Mouse (Mus musculus) heart, postnatal 0 days (tissue): ENCODE results near the gene Olfr1369-ps1. TPM values are rescaled to one million over a fixed set of nuclear protein-coding genes. Genes with fewer than 3 reads are reported as not detected.
"Not testable (repeated sequence)": the region's sequence is repeated elsewhere in the genome, so short reads cannot be mapped to it uniquely, and the experiment has no call there.

ENCODE experiments used
- ATAC-seq: fragments of 200-750 bp; cut with Nextera tagmentation; 2 replicates; pipeline ENCODE4 v1.8.0; 2017; ENCODE audit warnings: low read depth, moderate number of reproducible peaks, moderate library complexity; ENCODE audit not compliant: insufficient read depth
- DNase-seq: peaks from one replicate; pipeline ENCODE4 v3.0.0-alpha.2; 2016; ENCODE audit warnings: low spot score
- H3K27ac ChIP-seq: fragments of 300-500 bp; sonication (generic); 2 replicates; pipeline ENCODE4 v1.5.1; 2014; ENCODE audit warnings: low read depth, mild to moderate bottlenecking
- H3K27me3 ChIP-seq: fragments of 300-500 bp; sonication (generic); 2 replicates; pipeline ENCODE4 v1.6.1; 2014; ENCODE audit warnings: low read length, mixed read lengths; ENCODE audit not compliant: control insufficient read depth, insufficient read depth
- H3K36me3 ChIP-seq: fragments of 300-500 bp; sonication (generic); replicated peaks from 2 replicates; pipeline ENCODE4 v1.6.1; 2014; ENCODE audit warnings: low read length, mixed read lengths; ENCODE audit not compliant: control insufficient read depth, insufficient read depth
- H3K4me1 ChIP-seq: fragments of 300-500 bp; sonication (generic); 2 replicates; pipeline ENCODE4 v1.6.1; 2014; ENCODE audit warnings: antibody characterized with exemption; ENCODE audit not compliant: control insufficient read depth, insufficient read depth
- H3K4me2 ChIP-seq: fragments of 300-500 bp; sonication (generic); 2 replicates; pipeline ENCODE4 v1.6.1; 2014; ENCODE audit warnings: low read depth, mild to moderate bottlenecking, low read length, moderate library complexity
- H3K4me3 ChIP-seq: fragments of 300-500 bp; sonication (generic); 2 replicates; pipeline ENCODE4 v1.5.1; 2014; ENCODE audit warnings: low read depth, low read length
- H3K9ac ChIP-seq: fragments of 300-500 bp; sonication (generic); replicated peaks from 2 replicates; pipeline ENCODE4 v1.6.1; 2014; ENCODE audit warnings: low read depth, low read length, mixed read lengths
- H3K9me3 ChIP-seq: fragments of 300-500 bp; sonication (generic); replicated peaks from 2 replicates; pipeline ENCODE4 v1.6.1; 2016; ENCODE audit warnings: low read length; ENCODE audit not compliant: control insufficient read depth
- CTCF ChIP-seq: IDR thresholded peaks from 2 replicates; pipeline ENCODE4 v1.5.1; 2016; ENCODE audit warnings: antibody characterized with exemption, control low read depth, low read depth
- EP300 ChIP-seq: IDR thresholded peaks from 2 replicates; pipeline ENCODE4 v1.6.1; 2016; ENCODE audit warnings: antibody characterized with exemption, low read depth
- WGBS: fragments of 180-500 bp; shearing (Covaris S2); extraction: QIAGEN DNeasy Blood & Tissue Kit; methylation state at CpG from one replicate; pipeline ENCODE4 v1.1.7; 2014; 5-methylcytosine and 5-hydroxymethylcytosine counted together
- polyA plus RNA-seq: library from polyadenylated mRNA; unstranded; fragments of >200 nt; fragmentation: Nextera tagmentation; extraction: Ambion mirVana; gene quantifications from 2 replicates; pipeline ENCODE4 v1.2.1, GENCODE M21; 2015
- total RNA-seq: library from RNA; depleted of rRNA; stranded (reverse); fragments of >200 nt; gene quantifications from 2 replicates; pipeline ENCODE4 v1.2.3, GENCODE M21; 2014; ENCODE audit warnings: low replicate concordance

Gene Olfr1369-ps1
- total and polyA plus RNA-seq, 2 experiments from 2014 or later: not detected

GRCm38 (mm10) chr13:21114121-21114520 is 2.8 kb downstream of the Olfr1369-ps1 start:
- Histone ChIP-seq H3K4me1 (no peaks in the 10 kb centered on the region), H3K4me3 (no peak overlapping the region), H3K27me3 (no peaks in the 10 kb centered on the region), H3K27ac (no peak overlapping the region), H3K9ac (no peak overlapping the region), H3K36me3 (no peaks in the 10 kb centered on the region), H3K9me3 (no peaks in the 10 kb centered on the region), H3K4me2 (no peak overlapping the region)
- ATAC-seq (no peak), DNase-seq (no peak)
- TF ChIP-seq CTCF: no peak
- no peak for TF ChIP-seq EP300
- 54% methylated on average over 4 of the region's 4 CpGs for WGBS

DNA sequence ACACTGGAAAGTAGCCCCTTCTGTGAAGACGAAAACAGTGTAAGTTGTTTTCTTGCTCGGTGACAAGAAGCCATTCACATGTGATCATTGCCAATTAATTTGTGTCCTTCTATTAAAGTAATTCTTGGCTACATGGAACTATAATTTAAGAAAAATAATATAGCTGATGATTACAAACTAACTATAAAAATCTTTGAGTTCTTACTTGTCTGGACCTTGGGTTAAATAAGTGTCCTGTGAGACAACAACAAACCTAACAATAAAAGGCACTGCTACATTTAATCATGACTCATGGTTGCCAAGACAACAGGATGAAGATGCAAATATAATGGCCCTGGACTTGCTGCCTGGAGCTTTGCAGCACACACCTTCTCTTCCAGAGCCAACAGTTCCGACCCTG is 18.1 kb downstream of the Olfr1369-ps1 start, which contains the start of gene Olfr263:
Gene Olfr263, plus strand, starts transcription at position 301 of the 400 bp plus-strand sequence.
- not testable (repeated sequence) for H3K9ac ChIP-seq, H3K27me3 ChIP-seq, H3K36me3 ChIP-seq, H3K27ac ChIP-seq, H3K9me3 ChIP-seq, DNase-seq, ATAC-seq, H3K4me1 ChIP-seq, H3K4me3 ChIP-seq, H3K4me2 ChIP-seq
- WGBS: 80% methylated on average over 3 of the region's 3 CpGs

DNA sequence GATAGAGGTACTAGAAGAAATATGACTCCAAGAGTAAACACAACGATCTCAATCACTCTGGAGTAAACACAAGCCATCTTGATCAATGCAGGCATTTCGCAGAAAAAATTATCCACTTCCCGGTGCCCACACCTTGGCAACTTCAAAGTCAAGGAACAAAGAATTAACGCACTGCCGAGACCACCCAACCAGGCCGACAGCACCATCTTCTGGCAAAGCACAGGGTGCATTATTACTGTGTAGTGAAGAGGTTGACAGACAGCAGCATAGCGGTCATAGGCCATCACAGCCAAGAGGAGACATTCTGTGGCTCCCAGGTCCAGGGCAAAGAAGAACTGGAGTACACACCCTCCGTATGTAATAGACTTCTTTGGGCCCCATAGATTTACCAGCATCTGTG is 31.1 kb downstream of the Olfr1369-ps1 start:
- TF ChIP-seq CTCF (peak; percentile 53), EP300 (no peak)
- 37% methylated on average over 8 of the region's 8 CpGs for WGBS
- H3K9me3 ChIP-seq: no peaks in the 10 kb centered on the region
- H3K4me1 ChIP-seq: no peaks in the 10 kb centered on the region
- no peak overlapping the region for H3K4me3 ChIP-seq
- H3K9ac ChIP-seq: no peak overlapping the region
- H3K27me3 ChIP-seq: no peaks in the 10 kb centered on the region
- ATAC-seq (no peak), DNase-seq (no peak)
- no peak overlapping the region for H3K27ac ChIP-seq
- H3K4me2 ChIP-seq: no peak overlapping the region
- H3K36me3 ChIP-seq: no peaks in the 10 kb centered on the region

GRCm38 (mm10) chr13:21145767-21146166 is 34.5 kb downstream of the Olfr1369-ps1 start, which contains the start of gene Olfr1368:
Olfr1368 (minus strand) TSS chr13:21145867.
- H3K36me3 ChIP-seq: no peaks in the 10 kb centered on the region
- H3K9me3 ChIP-seq: no peaks in the 10 kb centered on the region
- H3K4me3 ChIP-seq: no peak within 1 kb of the TSS
- H3K27me3 ChIP-seq: no peaks in the 10 kb centered on the region
- TF ChIP-seq CTCF (no peak), EP300 (no peak)
- WGBS: 62% methylated on average over 4 of the region's 4 CpGs
- DNase-seq: no peak
- no peak within 1 kb of the TSS for H3K9ac ChIP-seq
- no peak for ATAC-seq
- H3K4me2 ChIP-seq: no peak within 1 kb of the TSS
- no peak within 1 kb of the TSS for H3K27ac ChIP-seq
- H3K4me1 ChIP-seq: no peaks in the 10 kb centered on the region

- ATAC-seq: no peak
- DNase-seq: no peak
- WGBS: 74% methylated on average over 5 of the region's 5 CpGs
- H3K9me3 ChIP-seq: no peaks in the 10 kb centered on the region
- no peak overlapping the region for H3K27ac ChIP-seq
- TF ChIP-seq EP300 (no peak), CTCF (no peak)
- no peak overlapping the region for H3K9ac ChIP-seq
- no peaks in the 10 kb centered on the region for H3K4me1 ChIP-seq
- H3K4me3 ChIP-seq: no peak overlapping the region
- no peak overlapping the region for H3K4me2 ChIP-seq
- no peaks in the 10 kb centered on the region for H3K36me3 ChIP-seq
- no peaks in the 10 kb centered on the region for H3K27me3 ChIP-seq
Observed at GRCm38 (mm10) chr13:21155888-21156287, 44.6 kb downstream of the Olfr1369-ps1 start.

- WGBS: 9% methylated on average over 9 of the region's 9 CpGs
- ATAC-seq: no peak
Observed at GRCm38 (mm10) chr13:21158071-21158470, 46.8 kb downstream of the Olfr1369-ps1 start.

More at GRCm38 (mm10) chr13:21158071-21158470, 46.8 kb downstream of the Olfr1369-ps1 start:
- Histone ChIP-seq H3K9me3 (no peaks in the 10 kb centered on the region), H3K27ac (no peak overlapping the region), H3K36me3 (no peaks in the 10 kb centered on the region), H3K9ac (no peak overlapping the region), H3K27me3 (no peaks in the 10 kb centered on the region), H3K4me3 (no peak overlapping the region), H3K4me2 (peak overlapping the region; percentile 76; the same call in 1 of the 2 replicates), H3K4me1 (no peaks in the 10 kb centered on the region)
- TF ChIP-seq CTCF: no peak
- TF ChIP-seq EP300: no peak
- no peak for DNase-seq
